Mouse (Mus musculus) heart, embryonic 15.5 days (tissue): ENCODE results near the gene Grm8. TPM values are rescaled to one million over a fixed set of nuclear protein-coding genes. Genes with fewer than 3 reads are reported as not detected.

Source experiments
- ATAC-seq: fragments of 200-750 bp; cut with Nextera tagmentation; replicated peaks from 2 replicates; pipeline ENCODE4 v1.8.0; 2017; ENCODE audit warnings: low read depth, moderate TSS enrichment; ENCODE audit not compliant: insufficient number of reproducible peaks, insufficient read depth, low FRiP score
- H3K27ac ChIP-seq: fragments of 300-500 bp; sonication (generic); 2 replicates; pipeline ENCODE4 v1.5.1; 2015; ENCODE audit warnings: mild to moderate bottlenecking, inconsistent platforms
- H3K27me3 ChIP-seq: fragments of 300-500 bp; sonication (generic); 2 replicates; pipeline ENCODE4 v1.6.1; 2015; ENCODE audit warnings: inconsistent platforms
- H3K36me3 ChIP-seq: fragments of 300-500 bp; sonication (generic); 2 replicates; pipeline ENCODE4 v1.6.1; 2015; ENCODE audit warnings: mild to moderate bottlenecking, inconsistent platforms
- H3K4me1 ChIP-seq: fragments of 300-500 bp; sonication (generic); replicated peaks from 2 replicates; pipeline ENCODE4 v1.6.1; 2015; ENCODE audit warnings: inconsistent platforms
- H3K4me2 ChIP-seq: fragments of 300-500 bp; sonication (generic); 2 replicates; pipeline ENCODE4 v1.6.1; 2015; ENCODE audit warnings: inconsistent platforms, mild to moderate bottlenecking, moderate library complexity
- H3K4me3 ChIP-seq: fragments of 300-500 bp; sonication (generic); 2 replicates; pipeline ENCODE4 v1.5.1; 2015; ENCODE audit warnings: mild to moderate bottlenecking, inconsistent platforms
- H3K9ac ChIP-seq: fragments of 300-500 bp; sonication (generic); 2 replicates; pipeline ENCODE4 v1.6.1; 2015; ENCODE audit warnings: mild to moderate bottlenecking, inconsistent platforms
- H3K9me3 ChIP-seq: fragments of 300-500 bp; sonication (generic); replicated peaks from 2 replicates; pipeline ENCODE4 v1.6.1; 2016; ENCODE audit warnings: inconsistent platforms
- WGBS: fragments of 180-500 bp; shearing (Covaris S2); methylation state at CpG from one replicate; pipeline ENCODE4 v1.1.7; 2015; ENCODE audit warnings: mixed read lengths; 5-methylcytosine and 5-hydroxymethylcytosine counted together
- polyA plus RNA-seq: library from polyadenylated mRNA; unstranded; fragments of >200 nt; fragmentation: Nextera tagmentation; extraction: Ambion mirVana; gene quantifications from 2 replicates; pipeline ENCODE4 v1.2.1, GENCODE M21; 2015

Gene Grm8
- polyA plus RNA-seq, 1 experiment from 2014 or later, result 0.08 TPM

DNA sequence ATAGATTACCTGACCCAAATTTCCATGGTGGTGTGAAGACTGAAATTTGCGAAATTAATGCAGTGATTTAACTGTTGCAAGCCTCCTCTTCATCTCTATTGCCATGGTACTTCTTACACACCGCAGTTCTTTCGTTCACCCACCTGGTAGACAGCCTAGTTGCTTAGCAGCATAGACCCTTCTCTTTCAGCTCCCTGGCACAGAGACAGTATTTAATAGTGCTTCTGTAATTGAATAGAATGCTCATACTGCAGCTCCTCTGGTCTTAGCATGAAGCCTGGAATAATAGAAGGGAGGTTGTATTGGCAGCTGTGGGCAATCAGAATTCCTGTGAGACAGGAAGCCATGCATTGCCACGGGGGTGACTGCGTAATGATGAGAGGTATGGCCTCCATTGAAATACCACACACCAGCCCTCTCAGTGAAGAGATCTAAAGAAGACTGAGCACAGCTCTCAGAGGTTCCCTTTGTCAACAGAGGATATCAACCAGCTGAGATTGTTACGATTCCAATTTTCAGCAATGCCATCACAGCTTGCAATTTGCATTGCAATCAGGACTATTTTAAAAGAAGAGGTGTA lies 178.6 kb downstream of the Grm8 start:
- no peak overlapping the region for H3K27ac ChIP-seq
- H3K4me2 ChIP-seq, result no peak overlapping the region
- no peak overlapping the region for H3K4me3 ChIP-seq
- WGBS, result 78% methylated on average over 6 of the region's 6 CpGs
- no peak overlapping the region for H3K9ac ChIP-seq
- ATAC-seq, result no peak
- no peaks in the 10 kb centered on the region for H3K27me3 ChIP-seq
- no peaks in the 10 kb centered on the region for H3K9me3 ChIP-seq
- H3K4me1 ChIP-seq, result no peaks in the 10 kb centered on the region
- no peaks in the 10 kb centered on the region for H3K36me3 ChIP-seq

DNA sequence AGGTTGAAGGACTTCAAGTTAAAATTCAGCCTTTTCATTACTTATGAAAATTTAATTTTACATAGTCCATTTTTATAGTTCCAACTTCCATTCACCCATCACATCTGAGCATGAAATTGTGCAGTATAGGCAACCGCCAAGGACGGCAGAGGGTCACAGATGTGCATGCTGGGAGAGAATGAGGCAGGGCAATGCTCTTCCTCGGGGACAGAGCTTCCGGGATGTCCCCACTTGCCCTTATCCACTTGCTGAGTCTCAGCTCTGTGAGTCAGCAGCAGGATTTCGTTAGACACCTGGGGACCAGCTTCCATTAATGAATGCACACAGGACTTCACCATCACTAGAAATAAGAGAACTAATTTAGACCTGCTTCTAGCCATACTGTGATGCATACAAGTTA lies 183.5 kb downstream of the Grm8 start:
- Histone ChIP-seq H3K9ac (no peak overlapping the region), H3K36me3 (no peaks in the 10 kb centered on the region), H3K4me1 (no peaks in the 10 kb centered on the region), H3K4me2 (no peak overlapping the region), H3K27me3 (no peaks in the 10 kb centered on the region), H3K27ac (no peak overlapping the region), H3K9me3 (no peaks in the 10 kb centered on the region), H3K4me3 (no peak overlapping the region)
- 71% methylated on average over 5 of the region's 5 CpGs for WGBS
- ATAC-seq, result no peak

DNA sequence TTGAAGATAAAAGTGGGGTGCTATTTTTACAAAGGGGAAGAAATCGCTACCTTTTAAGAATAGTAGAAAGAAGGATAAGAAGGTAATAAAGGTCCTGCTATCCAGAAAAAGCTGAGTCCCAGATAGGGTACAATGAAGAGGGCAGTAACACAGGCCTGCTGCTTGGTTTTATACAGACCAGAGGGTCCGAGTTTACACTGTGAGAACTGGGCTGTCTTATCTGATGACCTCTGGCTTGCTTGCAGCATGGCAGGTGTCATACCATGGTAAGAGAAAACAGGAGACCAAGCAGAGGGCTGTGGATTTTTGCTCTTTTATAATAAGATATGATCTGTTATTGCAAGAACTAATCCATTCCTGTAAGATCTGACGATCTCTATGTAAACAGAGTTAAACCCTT lies 206.9 kb downstream of the Grm8 start:
- no peak overlapping the region for H3K4me2 ChIP-seq
- ATAC-seq, result no peak
- no peaks in the 10 kb centered on the region for H3K27me3 ChIP-seq
- H3K9me3 ChIP-seq, result no peaks in the 10 kb centered on the region
- no peaks in the 10 kb centered on the region for H3K4me1 ChIP-seq
- WGBS, result 49% methylated on average over 3 of the region's 3 CpGs
- no peaks in the 10 kb centered on the region for H3K36me3 ChIP-seq
- H3K4me3 ChIP-seq, result no peak overlapping the region
- H3K27ac ChIP-seq, result no peak overlapping the region
- H3K9ac ChIP-seq, result no peak overlapping the region

DNA sequence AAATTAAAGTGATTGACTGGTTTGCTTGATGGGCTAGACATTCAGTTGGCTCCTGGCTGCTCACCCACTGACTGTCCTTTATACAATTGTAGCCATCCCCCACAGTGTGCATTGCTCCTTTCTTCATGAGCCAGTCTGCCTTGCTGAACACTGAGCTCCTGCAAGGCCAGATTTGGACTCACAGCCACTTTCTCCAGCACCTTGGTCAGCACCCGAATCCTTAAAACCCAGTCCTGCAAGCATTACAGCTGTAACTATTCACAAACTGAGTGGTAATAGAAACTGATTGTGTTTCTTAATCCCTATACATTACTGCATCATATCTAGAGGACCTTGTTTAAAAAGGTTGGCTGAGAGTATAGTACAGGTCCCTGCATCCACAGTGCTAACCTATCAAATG lies 221.7 kb downstream of the Grm8 start:
- Histone ChIP-seq H3K9ac (no peak overlapping the region), H3K27ac (no peak overlapping the region), H3K36me3 (no peaks in the 10 kb centered on the region), H3K9me3 (no peaks in the 10 kb centered on the region; the same call in 1 of the 2 replicates), H3K27me3 (no peaks in the 10 kb centered on the region), H3K4me3 (no peak overlapping the region), H3K4me1 (no peaks in the 10 kb centered on the region), H3K4me2 (no peak overlapping the region)
- 48% methylated on average over 1 of the region's 1 CpGs for WGBS
- ATAC-seq, result no peak

DNA sequence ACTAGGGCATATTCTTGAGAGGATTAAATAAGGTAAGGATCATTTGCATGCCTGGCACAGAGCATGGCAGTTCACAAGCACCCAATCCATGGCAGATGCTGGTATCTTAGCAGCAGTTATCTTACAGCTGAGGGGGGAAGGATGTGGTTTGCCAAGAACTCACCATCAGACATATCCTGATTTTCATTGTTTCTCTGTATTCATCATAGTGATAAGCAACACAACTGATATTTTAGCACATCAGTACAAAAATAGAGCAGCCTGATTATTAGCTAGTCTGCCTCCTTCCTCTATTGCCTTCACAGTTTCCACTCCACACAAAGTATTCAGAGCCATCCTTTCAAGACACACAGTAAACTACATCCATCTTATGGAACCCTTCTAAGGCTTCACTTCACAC lies 230.6 kb downstream of the Grm8 start:
- Histone ChIP-seq H3K4me3 (no peak overlapping the region), H3K27ac (no peak overlapping the region), H3K4me1 (no peaks in the 10 kb centered on the region), H3K36me3 (no peaks in the 10 kb centered on the region), H3K9ac (no peak overlapping the region), H3K4me2 (no peak overlapping the region), H3K27me3 (no peaks in the 10 kb centered on the region), H3K9me3 (no peaks in the 10 kb centered on the region)
- ATAC-seq, result no peak

DNA sequence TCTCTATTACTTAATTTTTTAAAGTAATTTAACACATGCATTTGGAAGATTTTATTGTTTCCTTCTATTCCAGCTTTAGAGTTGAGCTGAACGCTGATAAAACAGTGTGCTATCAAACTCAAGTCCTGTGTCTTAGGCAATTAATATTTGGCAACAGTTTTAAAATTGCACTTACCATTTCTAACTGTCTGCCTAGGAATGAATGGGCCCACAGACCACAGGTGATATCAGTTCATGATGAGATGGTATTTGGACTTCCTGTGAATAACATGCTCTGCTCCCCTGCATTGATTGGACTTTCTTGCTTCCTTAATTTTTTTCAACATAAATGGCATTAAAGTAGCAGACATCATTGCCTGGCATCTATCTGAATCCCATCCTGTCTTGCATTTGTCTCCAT lies 232.8 kb downstream of the Grm8 start:
- H3K36me3 ChIP-seq, result no peaks in the 10 kb centered on the region
- no peak overlapping the region for H3K4me3 ChIP-seq
- no peak overlapping the region for H3K4me2 ChIP-seq
- ATAC-seq, result no peak
- no peaks in the 10 kb centered on the region for H3K27me3 ChIP-seq
- no peaks in the 10 kb centered on the region for H3K4me1 ChIP-seq
- H3K27ac ChIP-seq, result no peak overlapping the region
- H3K9me3 ChIP-seq, result no peaks in the 10 kb centered on the region
- 73% methylated on average over 1 of the region's 1 CpGs for WGBS
- H3K9ac ChIP-seq, result no peak overlapping the region

DNA sequence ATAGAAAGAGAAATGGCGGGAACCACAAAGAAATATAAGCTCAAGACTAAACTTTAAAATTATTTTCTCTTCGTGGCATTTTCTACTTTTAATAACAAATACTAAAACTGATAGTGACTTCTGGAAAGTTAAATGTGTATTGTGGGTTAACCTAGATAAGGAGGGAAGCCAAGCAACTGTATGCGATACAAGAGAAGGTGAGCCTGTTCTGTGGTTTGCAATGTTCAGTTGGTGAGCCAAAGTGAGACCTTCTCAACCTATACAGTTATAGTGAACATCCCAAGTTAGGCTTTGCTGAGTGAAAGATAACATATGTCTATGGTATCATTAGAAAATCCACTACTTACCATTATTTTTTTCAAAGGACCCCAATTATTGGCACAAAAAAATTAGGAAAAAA lies 233.6 kb downstream of the Grm8 start:
- H3K9me3 ChIP-seq, result no peaks in the 10 kb centered on the region
- no peak overlapping the region for H3K4me3 ChIP-seq
- no peak overlapping the region for H3K4me2 ChIP-seq
- H3K36me3 ChIP-seq, result no peaks in the 10 kb centered on the region
- no peaks in the 10 kb centered on the region for H3K27me3 ChIP-seq
- H3K4me1 ChIP-seq, result no peaks in the 10 kb centered on the region
- no peak overlapping the region for H3K27ac ChIP-seq
- no peak for ATAC-seq
- H3K9ac ChIP-seq, result no peak overlapping the region
- 79% methylated on average over 3 of the region's 3 CpGs for WGBS

DNA sequence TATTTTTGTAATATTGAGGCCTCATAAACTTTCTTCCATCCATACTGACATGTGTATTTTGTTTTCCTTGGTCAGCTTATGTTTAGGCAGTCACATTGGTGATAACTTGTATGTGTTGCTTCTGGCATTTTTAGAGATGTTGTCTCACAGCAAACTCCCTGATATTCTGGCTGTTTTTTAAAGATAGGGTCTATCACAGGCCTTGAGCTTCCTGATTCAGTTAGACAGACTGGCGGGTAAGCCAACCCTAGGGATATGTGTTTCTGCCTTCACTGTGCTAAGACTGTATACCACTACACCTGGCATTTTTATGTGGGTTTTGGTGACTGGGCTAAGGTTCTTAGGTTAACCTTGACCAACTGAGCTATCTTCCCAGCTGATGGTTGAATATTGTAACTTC lies 239.8 kb downstream of the Grm8 start:
- H3K4me2 ChIP-seq, result no peak overlapping the region
- no peak for ATAC-seq
- no peaks in the 10 kb centered on the region for H3K9me3 ChIP-seq
- H3K36me3 ChIP-seq, result no peaks in the 10 kb centered on the region
- H3K27ac ChIP-seq, result no peak overlapping the region
- 62% methylated on average over 1 of the region's 1 CpGs for WGBS
- no peaks in the 10 kb centered on the region for H3K27me3 ChIP-seq
- H3K9ac ChIP-seq, result no peak overlapping the region
- H3K4me1 ChIP-seq, result no peaks in the 10 kb centered on the region
- H3K4me3 ChIP-seq, result no peak overlapping the region

DNA sequence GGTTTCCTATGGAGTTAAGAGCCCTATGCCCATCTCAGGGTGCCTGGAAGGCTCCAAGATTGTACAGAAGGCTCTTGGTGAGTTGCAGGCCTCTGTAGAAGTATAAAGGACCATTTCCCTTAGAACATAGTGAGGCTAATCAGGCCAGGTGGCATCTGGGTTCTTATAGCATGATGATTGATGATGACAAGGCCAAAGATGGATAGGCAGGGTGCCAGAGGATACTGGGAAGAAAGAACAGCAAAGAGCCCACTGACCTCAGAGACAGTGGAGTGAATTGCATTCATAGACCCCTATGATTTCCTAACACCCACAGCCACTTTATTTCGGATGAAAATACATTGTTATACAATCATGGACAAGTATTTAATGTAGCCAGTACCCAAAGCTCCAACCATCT lies 242.1 kb downstream of the Grm8 start:
- 72% methylated on average over 1 of the region's 1 CpGs for WGBS
- H3K27me3 ChIP-seq, result no peaks in the 10 kb centered on the region
- ATAC-seq, result no peak
- H3K4me3 ChIP-seq, result no peak overlapping the region
- no peak overlapping the region for H3K27ac ChIP-seq
- H3K4me1 ChIP-seq, result no peaks in the 10 kb centered on the region
- no peak overlapping the region for H3K9ac ChIP-seq
- H3K9me3 ChIP-seq, result no peaks in the 10 kb centered on the region
- no peaks in the 10 kb centered on the region for H3K36me3 ChIP-seq
- no peak overlapping the region for H3K4me2 ChIP-seq

DNA sequence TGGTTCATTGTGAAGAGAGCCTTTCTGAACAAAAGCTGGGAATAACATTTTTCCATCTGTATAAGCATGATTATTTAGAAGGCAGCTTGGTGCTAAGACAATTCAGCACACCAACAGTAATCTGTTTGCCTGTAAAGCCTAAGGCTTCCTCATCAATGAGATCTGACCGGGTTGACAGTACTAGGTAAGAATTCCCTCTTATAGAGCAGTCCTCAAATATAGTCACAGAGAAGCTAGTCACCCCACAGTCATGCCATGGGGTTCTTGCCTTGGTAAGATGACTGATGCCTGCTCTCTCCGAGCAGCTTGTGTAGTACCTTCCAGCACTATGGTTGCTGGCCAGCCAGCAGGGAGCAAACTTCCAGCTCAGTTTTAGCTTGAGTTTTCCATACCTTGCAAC lies 246.6 kb downstream of the Grm8 start:
- H3K4me1 ChIP-seq, result no peaks in the 10 kb centered on the region
- no peak overlapping the region for H3K4me2 ChIP-seq
- ATAC-seq, result no peak
- no peak overlapping the region for H3K4me3 ChIP-seq
- H3K27me3 ChIP-seq, result no peaks in the 10 kb centered on the region
- H3K36me3 ChIP-seq, result no peaks in the 10 kb centered on the region
- H3K27ac ChIP-seq, result no peak overlapping the region
- no peaks in the 10 kb centered on the region for H3K9me3 ChIP-seq
- 70% methylated on average over 2 of the region's 2 CpGs for WGBS
- no peak overlapping the region for H3K9ac ChIP-seq

DNA sequence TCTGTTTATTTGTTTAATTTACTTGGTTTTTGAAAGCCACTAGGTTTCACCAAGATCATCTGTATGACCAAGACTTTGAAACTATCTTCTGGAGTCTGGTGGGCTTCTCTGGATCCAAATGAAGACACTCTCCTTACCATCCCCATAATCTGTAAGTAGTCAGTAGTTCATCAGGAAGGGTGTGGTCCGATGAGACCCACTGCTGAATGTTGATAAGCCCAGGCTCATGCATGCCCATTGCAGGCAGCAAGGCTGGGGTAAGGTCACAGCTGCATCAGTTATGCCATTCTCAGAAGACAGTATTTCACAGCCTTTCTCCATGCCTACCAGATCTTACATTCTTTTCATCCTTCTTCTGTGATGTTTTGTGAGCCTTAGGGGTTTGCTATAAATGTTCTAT lies 247.1 kb downstream of the Grm8 start:
- H3K9me3 ChIP-seq, result no peaks in the 10 kb centered on the region
- no peak overlapping the region for H3K27ac ChIP-seq
- WGBS, result 85% methylated on average over 1 of the region's 1 CpGs
- H3K4me3 ChIP-seq, result no peak overlapping the region
- H3K27me3 ChIP-seq, result no peaks in the 10 kb centered on the region
- no peak overlapping the region for H3K9ac ChIP-seq
- H3K4me1 ChIP-seq, result no peaks in the 10 kb centered on the region
- no peaks in the 10 kb centered on the region for H3K36me3 ChIP-seq
- no peak for ATAC-seq
- no peak overlapping the region for H3K4me2 ChIP-seq

DNA sequence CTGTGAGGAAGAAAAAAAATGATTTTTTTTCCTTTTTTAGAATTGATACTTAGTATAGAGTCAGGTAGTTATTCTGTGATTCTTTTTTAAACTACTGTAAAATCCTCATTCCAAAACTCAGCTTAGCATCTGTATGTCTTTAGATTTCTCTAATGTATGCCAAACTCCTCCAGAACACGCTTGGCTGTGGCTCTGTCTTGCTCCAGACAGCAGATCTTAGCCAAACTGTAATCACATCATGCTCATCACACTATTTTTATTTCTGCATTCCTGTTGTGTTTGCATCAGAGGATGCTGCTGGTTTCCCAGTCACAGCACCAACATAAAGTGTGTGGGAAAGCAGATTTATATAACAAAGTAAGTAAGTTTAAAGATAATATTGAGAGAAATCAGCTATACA lies 249.2 kb downstream of the Grm8 start:
- H3K9me3 ChIP-seq, result no peaks in the 10 kb centered on the region
- no peak overlapping the region for H3K4me3 ChIP-seq
- H3K36me3 ChIP-seq, result no peaks in the 10 kb centered on the region
- no peak overlapping the region for H3K4me2 ChIP-seq
- ATAC-seq, result no peak
- H3K9ac ChIP-seq, result no peak overlapping the region
- WGBS, result 43% methylated on average over 1 of the region's 1 CpGs
- H3K4me1 ChIP-seq, result no peaks in the 10 kb centered on the region
- no peaks in the 10 kb centered on the region for H3K27me3 ChIP-seq
- H3K27ac ChIP-seq, result no peak overlapping the region
